Mouse (Mus musculus) lung, postnatal 0 days (tissue): ENCODE measurements around the gene Thbs2.

Experiments used
- CTCF ChIP-seq: IDR thresholded peaks from 2 replicates; pipeline ENCODE4 v1.5.1; 2016; ENCODE audit warnings: antibody characterized with exemption, mild to moderate bottlenecking
- EP300 ChIP-seq: IDR thresholded peaks from 2 replicates; pipeline ENCODE4 v1.6.1; 2016; ENCODE audit warnings: antibody characterized with exemption, mild to moderate bottlenecking, control low read depth

DNA sequence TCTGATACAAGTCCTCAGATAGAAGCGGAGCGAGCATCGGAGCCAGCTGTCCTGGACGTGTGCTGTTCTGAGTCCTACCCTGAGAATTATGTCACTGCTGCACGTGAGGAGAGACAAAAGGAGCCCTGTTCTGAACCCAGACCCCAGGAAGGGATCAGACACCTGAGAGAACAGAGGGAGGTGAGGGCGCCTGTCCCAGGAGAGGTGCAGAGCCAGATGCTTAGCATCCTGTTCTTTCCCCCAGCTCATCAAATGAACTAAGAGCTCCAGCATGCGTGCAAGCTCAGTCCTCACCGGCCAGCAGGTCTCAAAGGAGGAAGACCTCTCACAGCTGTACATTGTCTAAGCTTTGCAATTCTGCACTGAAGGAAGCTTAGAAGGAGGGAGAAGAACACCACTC, 16.8 kb downstream of the Thbs2 start:
- TF ChIP-seq CTCF (no peak), EP300 (no peak)
